Mouse (Mus musculus) urinary bladder, adult 18-20 months (tissue): ENCODE measurements around the gene Ufm1.
A peak's percentile ranks its signal among the peaks of the same experiment; 100 is the strongest.

Experiments
- DNase-seq, 2 experiments: peaks; one replicate each; pipeline ENCODE4 v3.0.0; 2022; ENCODE audit warnings: low spot score in 2 of 2, mixed read lengths in 2 of 2

Ufm1 gene

GRCm38 (mm10) chr3:53863383-53864220 is at the start of gene Ufm1:
Ufm1 (minus strand) TSS chr3:53863830.
- DNase-seq, result peak; percentile 83 to 93

- no peak for DNase-seq
These were observed 27.2 kb upstream of the Ufm1 start for GRCm38 (mm10) chr3:53890619-53891540.

- DNase-seq, result no peak
These were observed 8.0 kb upstream of the Ufm1 start for GRCm38 (mm10) chr3:53871596-53871995.

GRCm38 (mm10) chr3:53870482-53870881 is 6.9 kb upstream of the Ufm1 start:
- DNase-seq, result no peak

- DNase-seq, result no peak
These were observed 5.6 kb upstream of the Ufm1 start for GRCm38 (mm10) chr3:53869263-53869662.

GRCm38 (mm10) chr3:53868212-53868611 is 4.6 kb upstream of the Ufm1 start:
- DNase-seq, result no peak

- DNase-seq, result no peak
These were observed 8.8 kb downstream of the Ufm1 start for GRCm38 (mm10) chr3:53854831-53855230.

- DNase-seq, result no peak
These were observed 9.4 kb downstream of the Ufm1 start for GRCm38 (mm10) chr3:53854261-53854660.

GRCm38 (mm10) chr3:53848262-53848661 is 15.4 kb downstream of the Ufm1 start:
- no peak for DNase-seq

GRCm38 (mm10) chr3:53847726-53848125 is 15.9 kb downstream of the Ufm1 start:
- no peak for DNase-seq

GRCm38 (mm10) chr3:53846206-53846928 is 17.3 kb downstream of the Ufm1 start:
- no peak for DNase-seq

- DNase-seq, result no peak
These were observed 18.8 kb downstream of the Ufm1 start, which contains the start of gene Gm10985 for GRCm38 (mm10) chr3:53844786-53845185. Gm10985 (plus strand) TSS chr3:53845086.

GRCm38 (mm10) chr3:53834238-53834637 is 29.4 kb downstream of the Ufm1 start:
- DNase-seq, result no peak

- DNase-seq, result no peak
These were observed 50.1 kb downstream of the Ufm1 start for GRCm38 (mm10) chr3:53813421-53813977.
